Mouse (Mus musculus): ENCODE measurements around the gene Xpc. TPM values are rescaled to one million over a fixed set of nuclear protein-coding genes. Genes with fewer than 3 reads are reported as not detected.

Xpc gene
- polyA plus RNA-seq, 1 experiment from 2014 or later: 21.0 TPM

- Histone ChIP-seq H3K27me3 (ENCODE audit: control insufficient read depth, insufficient read depth, low read length) (no peaks in the 10 kb centered on the region), H3K4me2 (replicated peaks; ENCODE audit: low read depth, low read length) (no peak overlapping the region), H3K9me3 (ENCODE audit: control insufficient read depth, low read length) (no peaks in the 10 kb centered on the region), H3K4me1 (replicated peaks; ENCODE audit: control insufficient read depth, insufficient read depth, low read length) (no peaks in the 10 kb centered on the region), H3K36me3 (ENCODE audit: control insufficient read depth, insufficient read depth, low read length) (no peaks in the 10 kb centered on the region), H3K27ac (ENCODE audit: low read depth, low read length) (no peak overlapping the region), H3K9ac (ENCODE audit: low read depth, low read length) (no peak overlapping the region), H3K4me3 (ENCODE audit: low read depth, low read length) (no peak overlapping the region)
- ATAC-seq (ENCODE audit: low FRiP score) (no peak), DNase-seq (ENCODE audit: low spot score) (no peak)
- WGBS: 88% methylated on average over 10 of the region's 10 CpGs
These were observed 5.5 kb downstream of the Xpc start for GRCm38 (mm10) chr6:91510211-91510610.

- H3K4me2 ChIP-seq (replicated peaks; ENCODE audit: low read depth, low read length): no peak overlapping the region
- H3K27me3 ChIP-seq (ENCODE audit: control insufficient read depth, insufficient read depth, low read length): no peaks in the 10 kb centered on the region
- no peak overlapping the region for H3K27ac ChIP-seq (ENCODE audit: low read depth, low read length)
- no peaks in the 10 kb centered on the region for H3K4me1 ChIP-seq (replicated peaks; ENCODE audit: control insufficient read depth, insufficient read depth, low read length)
- H3K9ac ChIP-seq (ENCODE audit: low read depth, low read length): no peak overlapping the region
- peaks cover 6% of the 10 kb centered on the region; the same call in 1 of the 2 replicates for H3K36me3 ChIP-seq (ENCODE audit: control insufficient read depth, insufficient read depth, low read length)
- H3K9me3 ChIP-seq (ENCODE audit: control insufficient read depth, low read length): no peaks in the 10 kb centered on the region
- H3K4me3 ChIP-seq (ENCODE audit: low read depth, low read length): no peak overlapping the region
- WGBS: 46% methylated on average over 7 of the region's 7 CpGs
- DNase-seq (ENCODE audit: low spot score) (peak; percentile 82), ATAC-seq (ENCODE audit: low FRiP score) (no peak)
These were observed 6.4 kb downstream of the Xpc start for GRCm38 (mm10) chr6:91509326-91509725.

GRCm38 (mm10) chr6:91508041-91508440, 7.6 kb downstream of the Xpc start:
- WGBS: 93% methylated on average over 3 of the region's 3 CpGs
- Histone ChIP-seq H3K9ac (ENCODE audit: low read depth, low read length) (no peak overlapping the region), H3K27me3 (ENCODE audit: control insufficient read depth, insufficient read depth, low read length) (no peaks in the 10 kb centered on the region), H3K4me1 (replicated peaks; ENCODE audit: control insufficient read depth, insufficient read depth, low read length) (no peaks in the 10 kb centered on the region), H3K9me3 (ENCODE audit: control insufficient read depth, low read length) (no peaks in the 10 kb centered on the region), H3K4me2 (replicated peaks; ENCODE audit: low read depth, low read length) (no peak overlapping the region), H3K27ac (ENCODE audit: low read depth, low read length) (no peak overlapping the region), H3K36me3 (ENCODE audit: control insufficient read depth, insufficient read depth, low read length) (peaks cover 9% of the 10 kb centered on the region), H3K4me3 (ENCODE audit: low read depth, low read length) (no peak overlapping the region)
- DNase-seq (ENCODE audit: low spot score): no peak
- ATAC-seq (ENCODE audit: low FRiP score): no peak

GRCm38 (mm10) chr6:91506036-91506435, 9.7 kb downstream of the Xpc start:
- H3K4me1 ChIP-seq (replicated peaks; ENCODE audit: control insufficient read depth, insufficient read depth, low read length): no peaks in the 10 kb centered on the region
- WGBS: 94% methylated on average over 5 of the region's 5 CpGs
- H3K27me3 ChIP-seq (ENCODE audit: control insufficient read depth, insufficient read depth, low read length): no peaks in the 10 kb centered on the region
- ATAC-seq (ENCODE audit: low FRiP score): no peak
- H3K4me2 ChIP-seq (replicated peaks; ENCODE audit: low read depth, low read length): no peak overlapping the region
- DNase-seq (ENCODE audit: low spot score): no peak
- no peak overlapping the region for H3K4me3 ChIP-seq (ENCODE audit: low read depth, low read length)
- H3K9me3 ChIP-seq (ENCODE audit: control insufficient read depth, low read length): no peaks in the 10 kb centered on the region
- peaks cover 9% of the 10 kb centered on the region for H3K36me3 ChIP-seq (ENCODE audit: control insufficient read depth, insufficient read depth, low read length)
- H3K9ac ChIP-seq (ENCODE audit: low read depth, low read length): no peak overlapping the region
- H3K27ac ChIP-seq (ENCODE audit: low read depth, low read length): no peak overlapping the region

- Histone ChIP-seq H3K4me3 (ENCODE audit: low read depth, low read length) (no peak overlapping the region), H3K9ac (ENCODE audit: low read depth, low read length) (no peak overlapping the region), H3K27me3 (ENCODE audit: control insufficient read depth, insufficient read depth, low read length) (no peaks in the 10 kb centered on the region), H3K4me2 (replicated peaks; ENCODE audit: low read depth, low read length) (no peak overlapping the region), H3K9me3 (ENCODE audit: control insufficient read depth, low read length) (no peaks in the 10 kb centered on the region), H3K4me1 (replicated peaks; ENCODE audit: control insufficient read depth, insufficient read depth, low read length) (no peaks in the 10 kb centered on the region), H3K27ac (ENCODE audit: low read depth, low read length) (no peak overlapping the region), H3K36me3 (ENCODE audit: control insufficient read depth, insufficient read depth, low read length) (peaks cover 19% of the 10 kb centered on the region)
- ATAC-seq (ENCODE audit: low FRiP score) (no peak), DNase-seq (ENCODE audit: low spot score) (no peak)
- WGBS: 94% methylated on average over 1 of the region's 1 CpGs
These were observed 12.4 kb downstream of the Xpc start for GRCm38 (mm10) chr6:91503302-91503701.

- no peaks in the 10 kb centered on the region for H3K9me3 ChIP-seq (ENCODE audit: control insufficient read depth, low read length)
- no peak for DNase-seq (ENCODE audit: low spot score)
- H3K27ac ChIP-seq (ENCODE audit: low read depth, low read length): no peak overlapping the region
- H3K9ac ChIP-seq (ENCODE audit: low read depth, low read length): no peak overlapping the region
- H3K4me3 ChIP-seq (ENCODE audit: low read depth, low read length): no peak overlapping the region
- H3K4me2 ChIP-seq (replicated peaks; ENCODE audit: low read depth, low read length): no peak overlapping the region
- no peak for ATAC-seq (ENCODE audit: low FRiP score)
- WGBS: 87% methylated on average over 8 of the region's 8 CpGs
- no peaks in the 10 kb centered on the region for H3K4me1 ChIP-seq (replicated peaks; ENCODE audit: control insufficient read depth, insufficient read depth, low read length)
- no peaks in the 10 kb centered on the region for H3K27me3 ChIP-seq (ENCODE audit: control insufficient read depth, insufficient read depth, low read length)
- peaks cover 12% of the 10 kb centered on the region; the same call in 1 of the 2 replicates for H3K36me3 ChIP-seq (ENCODE audit: control insufficient read depth, insufficient read depth, low read length)
These were observed 21.2 kb downstream of the Xpc start for GRCm38 (mm10) chr6:91494526-91494925.

- Histone ChIP-seq H3K27me3 (ENCODE audit: control insufficient read depth, insufficient read depth, low read length) (no peaks in the 10 kb centered on the region), H3K4me3 (ENCODE audit: low read depth, low read length) (no peak overlapping the region), H3K9ac (ENCODE audit: low read depth, low read length) (no peak overlapping the region), H3K36me3 (ENCODE audit: control insufficient read depth, insufficient read depth, low read length) (peaks cover 7% of the 10 kb centered on the region; the same call in 1 of the 2 replicates), H3K4me2 (replicated peaks; ENCODE audit: low read depth, low read length) (no peak overlapping the region), H3K27ac (ENCODE audit: low read depth, low read length) (no peak overlapping the region), H3K4me1 (replicated peaks; ENCODE audit: control insufficient read depth, insufficient read depth, low read length) (no peaks in the 10 kb centered on the region), H3K9me3 (ENCODE audit: control insufficient read depth, low read length) (no peaks in the 10 kb centered on the region)
- ATAC-seq (ENCODE audit: low FRiP score) (no peak), DNase-seq (ENCODE audit: low spot score) (no peak)
- WGBS: 92% methylated on average over 10 of the region's 10 CpGs
These were observed 22.6 kb downstream of the Xpc start for GRCm38 (mm10) chr6:91493053-91493452.

GRCm38 (mm10) chr6:91491004-91491403, 24.7 kb downstream of the Xpc start:
- H3K9ac ChIP-seq (ENCODE audit: low read depth, low read length): no peak overlapping the region
- DNase-seq (ENCODE audit: low spot score): no peak
- no peak overlapping the region for H3K4me2 ChIP-seq (replicated peaks; ENCODE audit: low read depth, low read length)
- no peaks in the 10 kb centered on the region for H3K9me3 ChIP-seq (ENCODE audit: control insufficient read depth, low read length)
- ATAC-seq (ENCODE audit: low FRiP score): no peak
- H3K27me3 ChIP-seq (ENCODE audit: control insufficient read depth, insufficient read depth, low read length): no peaks in the 10 kb centered on the region
- H3K4me3 ChIP-seq (ENCODE audit: low read depth, low read length): no peak overlapping the region
- no peaks in the 10 kb centered on the region for H3K4me1 ChIP-seq (replicated peaks; ENCODE audit: control insufficient read depth, insufficient read depth, low read length)
- no peak overlapping the region for H3K27ac ChIP-seq (ENCODE audit: low read depth, low read length)
- peaks cover 10% of the 10 kb centered on the region; the same call in 1 of the 2 replicates for H3K36me3 ChIP-seq (ENCODE audit: control insufficient read depth, insufficient read depth, low read length)
- 68% methylated on average over 6 of the region's 6 CpGs for WGBS

GRCm38 (mm10) chr6:91489872-91490271, 25.8 kb downstream of the Xpc start:
- no peak overlapping the region for H3K9ac ChIP-seq (ENCODE audit: low read depth, low read length)
- H3K27me3 ChIP-seq (ENCODE audit: control insufficient read depth, insufficient read depth, low read length): no peaks in the 10 kb centered on the region
- peaks cover 11% of the 10 kb centered on the region; the same call in 1 of the 2 replicates for H3K36me3 ChIP-seq (ENCODE audit: control insufficient read depth, insufficient read depth, low read length)
- H3K9me3 ChIP-seq (ENCODE audit: control insufficient read depth, low read length): no peaks in the 10 kb centered on the region
- ATAC-seq (ENCODE audit: low FRiP score) (no peak), DNase-seq (ENCODE audit: low spot score) (no peak)
- H3K4me1 ChIP-seq (replicated peaks; ENCODE audit: control insufficient read depth, insufficient read depth, low read length): no peaks in the 10 kb centered on the region
- H3K4me2 ChIP-seq (replicated peaks; ENCODE audit: low read depth, low read length): no peak overlapping the region
- no peak overlapping the region for H3K4me3 ChIP-seq (ENCODE audit: low read depth, low read length)
- WGBS: 84% methylated on average over 10 of the region's 10 CpGs
- H3K27ac ChIP-seq (ENCODE audit: low read depth, low read length): no peak overlapping the region
